In genomic region chr1:133967481-133968017, GRCm38 (mm10) we compare ENCODE assay signal across 28 mouse cellular contexts. TPM values are rescaled to one million over a fixed set of nuclear protein-coding genes. Genes with fewer than 3 reads are reported as not detected.
DNase-seq lines count a peak whose midpoint lies in the region; ATAC-seq and TF ChIP-seq lines count a peak whose summit lies in the region.
"Had no signal": no experiment of that assay in that cellular context is flagged by ENCODE, and none has a peak within 500 bp of the region (broad histone marks: within the 10 kb centered on the region; RNA-seq: fewer than 3 reads in every experiment).

No protein-coding gene starts in this region.

- no peak overlapping the region for H3K4me3 ChIP-seq in lung, embryonic 14.5 days (ENCODE audit: low read depth, low read length)
- H3K4me3 ChIP-seq in embryonic facial prominence, embryonic 14.5 days (ENCODE audit: low read depth, low read length), result no peak overlapping the region
- H3K4me3 ChIP-seq in stomach, embryonic 15.5 days (replicated peaks), result no peak overlapping the region
- H3K4me3 ChIP-seq: heart, embryonic 13.5 days; hindbrain, embryonic 15.5 days; limb, embryonic 12.5 days; liver, embryonic 15.5 days; midbrain, embryonic 15.5 days; neural tube, embryonic 12.5 days had no signal

- no peak for ATAC-seq in lung, embryonic 14.5 days (ENCODE audit: insufficient read depth)
- ATAC-seq in embryonic facial prominence, embryonic 14.5 days (ENCODE audit: low read depth), result 0 out of 2 replicates have a peak, but pooled peaks have one; percentile 24
- ATAC-seq in stomach, embryonic 15.5 days (ENCODE audit: insufficient read depth, low FRiP score, low read depth), result no peak
- ATAC-seq: forebrain, embryonic 14.5 days; midbrain, embryonic 15.5 days had no signal

- peaks cover 47% of the 10 kb centered on the region for H3K4me1 ChIP-seq in lung, embryonic 14.5 days (ENCODE audit: insufficient read depth)
- H3K4me1 ChIP-seq in embryonic facial prominence, embryonic 14.5 days (ENCODE audit: control insufficient read depth, insufficient read depth, low read length), result peaks cover 22% of the 10 kb centered on the region
- peaks cover 40% of the 10 kb centered on the region for H3K4me1 ChIP-seq in stomach, embryonic 15.5 days
- H3K4me1 ChIP-seq: hindbrain, embryonic 15.5 days; midbrain, embryonic 15.5 days had no signal

- no peak for TF ChIP-seq CTCF in lung, embryonic 14.5 days (IDR thresholded peaks at IDR 0.05; ENCODE audit: low read depth)

- H3K36me3 ChIP-seq in lung, embryonic 14.5 days (ENCODE audit: insufficient read depth), result no peaks in the 10 kb centered on the region
- H3K36me3 ChIP-seq in embryonic facial prominence, embryonic 14.5 days (ENCODE audit: control insufficient read depth, insufficient read depth, low read length), result no peaks in the 10 kb centered on the region
- no peaks in the 10 kb centered on the region for H3K36me3 ChIP-seq in stomach, embryonic 15.5 days
- H3K36me3 ChIP-seq: G1E; heart, embryonic 13.5 days; hindbrain, embryonic 15.5 days; limb, embryonic 12.5 days; liver, embryonic 15.5 days; midbrain, embryonic 15.5 days; neural tube, embryonic 12.5 days had no signal

- H3K27ac ChIP-seq in lung, embryonic 14.5 days (ENCODE audit: low read depth), result peak overlapping the region; percentile 87; the same call in 1 of the 2 replicates
- no peak overlapping the region for H3K27ac ChIP-seq in embryonic facial prominence, embryonic 14.5 days (replicated peaks; ENCODE audit: low read depth, low read length)
- H3K27ac ChIP-seq in stomach, embryonic 15.5 days, result peak overlapping the region; percentile 52
- H3K27ac ChIP-seq: heart, embryonic 13.5 days; hindbrain, embryonic 15.5 days; limb, embryonic 12.5 days; liver, embryonic 15.5 days; midbrain, embryonic 15.5 days; neural tube, embryonic 12.5 days had no signal

- 46% methylated on average over 7 of the region's 7 CpGs for WGBS in lung, embryonic 14.5 days
- 72% methylated on average over 7 of the region's 7 CpGs for WGBS in embryonic facial prominence, embryonic 14.5 days
- 55% methylated on average over 7 of the region's 7 CpGs for WGBS in stomach, embryonic 15.5 days

- peak; percentile 83 for DNase-seq in heart, adult 11 months
- DNase-seq in heart, postnatal 25 days (ENCODE audit: low spot score), result no peak
- DNase-seq in lung, embryonic 14.5 days, result no peak
- DNase-seq in lung, postnatal 10 days, result no peak
- DNase-seq in embryonic facial prominence, embryonic 14.5 days (ENCODE audit: low spot score), result no peak
- no peak for DNase-seq in left cerebral cortex, postnatal 36 days (ENCODE audit: low spot score in 2 of 2)
- DNase-seq: cerebellum, adult 11 months; cerebellum, adult 9-11 months; gastrocnemius, postnatal 10 days; heart, adult 18-20 months; heart, postnatal 36 days; kidney, adult 2 months; kidney, postnatal 14 days; lung, postnatal 4 days; right cerebral cortex, postnatal 14 days; thymus, adult 18-20 months; thymus, postnatal 4 days had no signal

- no peaks in the 10 kb centered on the region for H3K27me3 ChIP-seq in lung, embryonic 14.5 days (ENCODE audit: insufficient read depth, low read length)
- H3K27me3 ChIP-seq in embryonic facial prominence, embryonic 14.5 days (replicated peaks; ENCODE audit: control insufficient read depth, insufficient read depth, low read length), result no peaks in the 10 kb centered on the region
- H3K27me3 ChIP-seq in stomach, embryonic 15.5 days (replicated peaks), result no peaks in the 10 kb centered on the region
- H3K27me3 ChIP-seq: heart, embryonic 13.5 days; hindbrain, embryonic 15.5 days; midbrain, embryonic 15.5 days; neural tube, embryonic 12.5 days; Patski had no signal

- H3K9ac ChIP-seq in lung, embryonic 14.5 days, result no peak overlapping the region
- no peak overlapping the region for H3K9ac ChIP-seq in embryonic facial prominence, embryonic 14.5 days (ENCODE audit: low read depth, low read length)
- H3K9ac ChIP-seq in stomach, embryonic 15.5 days, result no peak overlapping the region
- H3K9ac ChIP-seq: heart, embryonic 13.5 days; hindbrain, embryonic 15.5 days; limb, embryonic 12.5 days; liver, embryonic 15.5 days; midbrain, embryonic 15.5 days; neural tube, embryonic 12.5 days had no signal

- no peak overlapping the region for H3K4me2 ChIP-seq in lung, embryonic 14.5 days
- H3K4me2 ChIP-seq in embryonic facial prominence, embryonic 14.5 days (ENCODE audit: low read depth, low read length), result no peak overlapping the region
- H3K4me2 ChIP-seq in stomach, embryonic 15.5 days, result no peak overlapping the region
- H3K4me2 ChIP-seq: heart, embryonic 13.5 days; hindbrain, embryonic 15.5 days; limb, embryonic 12.5 days; liver, embryonic 15.5 days; midbrain, embryonic 15.5 days; neural tube, embryonic 12.5 days had no signal

- H3K9me3 ChIP-seq in lung, embryonic 14.5 days (ENCODE audit: low read depth, low read length), result no peaks in the 10 kb centered on the region
- H3K9me3 ChIP-seq in embryonic facial prominence, embryonic 14.5 days (ENCODE audit: control insufficient read depth, low read length), result no peaks in the 10 kb centered on the region
- no peaks in the 10 kb centered on the region for H3K9me3 ChIP-seq in stomach, embryonic 15.5 days
- H3K9me3 ChIP-seq: G1E; heart, embryonic 13.5 days; hindbrain, embryonic 15.5 days; limb, embryonic 12.5 days; liver, embryonic 15.5 days; midbrain, embryonic 15.5 days; neural tube, embryonic 12.5 days had no signal

- intact Hi-C loops in heart, postnatal 25 days (cut with DNase I), result no loop called here
- intact Hi-C loops in left cerebral cortex, postnatal 36 days (cut with DNase I), result no loop called here

RNA-seq across cellular contexts. Expression of gene Prelp, which starts 46.3 kb away (rescaled TPM):
- total RNA-seq in heart, postnatal 25 days (2021), result 10 to 100 TPM; 30.4 to 36.3 TPM
- 17.2 and 17.6 TPM in 2 replicates for polyA plus RNA-seq in lung, embryonic 14.5 days (2014; fragmentation: Nextera tagmentation; extraction: Ambion mirVana)
- polyA plus RNA-seq in embryonic facial prominence, embryonic 14.5 days (2014; fragmentation: Nextera tagmentation; extraction: Ambion mirVana), result 13.2 and 13.9 TPM in 2 replicates
- 2.2 and 2.4 TPM in 2 replicates for polyA plus RNA-seq in stomach, embryonic 15.5 days (2015; fragmentation: Nextera tagmentation; extraction: Ambion mirVana)
- 10 to 100 TPM in 1 of 2 experiments, 1 to 10 TPM in 1; 7.9 to 11.6 TPM for total RNA-seq in left cerebral cortex, postnatal 36 days (2021)
- total RNA-seq: common myeloid progenitor, adult 5-6 weeks had no signal

RNA-seq across cellular contexts. Expression of gene Optc, which starts 59.8 kb away (rescaled TPM):
- total RNA-seq in heart, postnatal 25 days (2021), result under 1 TPM; 0.36 to 0.42 TPM
- 0.62 and 1.0 TPM in 2 replicates for polyA plus RNA-seq in lung, embryonic 14.5 days (2014; fragmentation: Nextera tagmentation; extraction: Ambion mirVana)
- 0.82 and 1.3 TPM in 2 replicates for polyA plus RNA-seq in embryonic facial prominence, embryonic 14.5 days (2014; fragmentation: Nextera tagmentation; extraction: Ambion mirVana)
- 1.7 and 1.8 TPM in 2 replicates for polyA plus RNA-seq in stomach, embryonic 15.5 days (2015; fragmentation: Nextera tagmentation; extraction: Ambion mirVana)
- total RNA-seq in left cerebral cortex, postnatal 36 days (2021), result 1 to 10 TPM in 1 of 2 experiments, under 1 TPM in 1; 0.37 to 1.4 TPM
- total RNA-seq: common myeloid progenitor, adult 5-6 weeks; G1E had no signal
- polyA plus RNA-seq: G1E had no signal
